Mouse (Mus musculus) intestine, postnatal 0 days (tissue): Measurements from ENCODE around the gene Frmpd1. TPM values are rescaled to one million over a fixed set of nuclear protein-coding genes. Genes with fewer than 3 reads are reported as not detected.

Experiments
- ATAC-seq: fragments of 200-750 bp; cut with Nextera tagmentation; 2 replicates; pipeline ENCODE4 v1.8.0; 2017; ENCODE audit warnings: mild to moderate bottlenecking, moderate TSS enrichment, moderate library complexity
- H3K27ac ChIP-seq: fragments of 300-500 bp; sonication (generic); 2 replicates; pipeline ENCODE4 v1.5.1; 2014; ENCODE audit warnings: mild to moderate bottlenecking, low read depth, low read length, moderate library complexity
- H3K27me3 ChIP-seq: fragments of 300-500 bp; sonication (generic); replicated peaks from 2 replicates; pipeline ENCODE4 v1.6.1; 2014; ENCODE audit warnings: low read length, mixed read lengths; ENCODE audit not compliant: control insufficient read depth, insufficient read depth
- H3K36me3 ChIP-seq: fragments of 300-500 bp; sonication (generic); 2 replicates; pipeline ENCODE4 v1.6.1; 2014; ENCODE audit warnings: mild to moderate bottlenecking, moderate library complexity; ENCODE audit not compliant: control insufficient read depth, insufficient read depth
- H3K4me1 ChIP-seq: fragments of 300-500 bp; sonication (generic); replicated peaks from 2 replicates; pipeline ENCODE4 v1.6.1; 2014; ENCODE audit warnings: antibody characterized with exemption, low read length, mixed read lengths; ENCODE audit not compliant: control insufficient read depth, insufficient read depth
- H3K4me2 ChIP-seq: fragments of 300-500 bp; sonication (generic); replicated peaks from 2 replicates; pipeline ENCODE4 v1.6.1; 2014; ENCODE audit warnings: low read depth, mild to moderate bottlenecking, moderate library complexity
- H3K4me3 ChIP-seq: fragments of 300-500 bp; sonication (generic); 2 replicates; pipeline ENCODE4 v1.5.1; 2014; ENCODE audit warnings: low read depth, low read length
- H3K9ac ChIP-seq: fragments of 300-500 bp; sonication (generic); 2 replicates; pipeline ENCODE4 v1.6.1; 2014; ENCODE audit warnings: mild to moderate bottlenecking, low read depth, low read length
- H3K9me3 ChIP-seq: fragments of 300-500 bp; sonication (generic); 2 replicates; pipeline ENCODE4 v1.6.1; 2016; ENCODE audit warnings: mixed run types; ENCODE audit not compliant: control insufficient read depth
- CTCF ChIP-seq: sonication (generic); IDR thresholded peaks from 2 replicates; pipeline ENCODE4 v1.5.1; 2016; ENCODE audit warnings: low read depth, mild to moderate bottlenecking, control low read depth, antibody characterized with exemption, moderate library complexity
- WGBS: fragments of 180-500 bp; shearing (Covaris S2); extraction: QIAGEN DNeasy Blood & Tissue Kit; methylation state at CpG from one replicate; pipeline ENCODE4 v1.1.7; 2014; 5-methylcytosine and 5-hydroxymethylcytosine counted together
- polyA plus RNA-seq: library from polyadenylated mRNA; unstranded; fragments of >200 nt; fragmentation: Nextera tagmentation; extraction: Ambion mirVana; gene quantifications from 2 replicates; pipeline ENCODE4 v1.2.1, GENCODE M21; 2015

Frmpd1 gene
- polyA plus RNA-seq, 1 experiment from 2014 or later, result 0.20 TPM

GRCm38 (mm10) chr4:45296662-45297564, 112.2 kb downstream of the Frmpd1 start, which contains the start of gene Trmt10b:
Gene Trmt10b, plus strand, starts transcription at chr4:45297127.
- Histone ChIP-seq H3K36me3 (peaks cover 18% of the 10 kb centered on the region; the same call in 1 of the 2 replicates), H3K27ac (no peak within 1 kb of the TSS), H3K4me1 (peaks cover 6% of the 10 kb centered on the region; the same call in 1 of the 2 replicates), H3K27me3 (no peaks in the 10 kb centered on the region), H3K9me3 (no peaks in the 10 kb centered on the region), H3K4me3 (peak within 1 kb of the TSS; percentile 90), H3K4me2 (peak within 1 kb of the TSS; percentile 82), H3K9ac (peak within 1 kb of the TSS; percentile 64)
- no peak for TF ChIP-seq CTCF
- WGBS, result 15% methylated on average over 27 of the region's 27 CpGs
- peak; percentile 77 for ATAC-seq

GRCm38 (mm10) chr4:45305536-45305935, 120.9 kb downstream of the Frmpd1 start:
- TF ChIP-seq CTCF, result no peak
- no peak for ATAC-seq

GRCm38 (mm10) chr4:45308046-45308445, 123.4 kb downstream of the Frmpd1 start:
- H3K36me3 ChIP-seq, result peaks cover 20% of the 10 kb centered on the region
- H3K4me2 ChIP-seq, result no peak overlapping the region
- H3K9me3 ChIP-seq, result no peaks in the 10 kb centered on the region
- H3K9ac ChIP-seq, result no peak overlapping the region
- whole genome bisulfite sequencing, result 42% methylated on average over 11 of the region's 11 CpGs
- H3K27ac ChIP-seq, result no peak overlapping the region
- no peak for ATAC-seq
- no peaks in the 10 kb centered on the region for H3K4me1 ChIP-seq
- no peak overlapping the region for H3K4me3 ChIP-seq
- TF ChIP-seq CTCF, result peak; percentile 74
- no peaks in the 10 kb centered on the region for H3K27me3 ChIP-seq

More at GRCm38 (mm10) chr4:45305536-45305935, 120.9 kb downstream of the Frmpd1 start:
- H3K4me1 ChIP-seq, result no peaks in the 10 kb centered on the region
- H3K9ac ChIP-seq, result no peak overlapping the region
- no peaks in the 10 kb centered on the region for H3K27me3 ChIP-seq
- no peak overlapping the region for H3K4me3 ChIP-seq
- no peaks in the 10 kb centered on the region for H3K9me3 ChIP-seq
- H3K27ac ChIP-seq, result no peak overlapping the region
- 97% methylated on average over 14 of the region's 14 CpGs for WGBS
- H3K36me3 ChIP-seq, result peaks cover 43% of the 10 kb centered on the region
- H3K4me2 ChIP-seq, result no peak overlapping the region

GRCm38 (mm10) chr4:45308606-45309005, 123.9 kb downstream of the Frmpd1 start:
- Histone ChIP-seq H3K9ac (no peak overlapping the region), H3K27ac (no peak overlapping the region), H3K9me3 (no peaks in the 10 kb centered on the region), H3K4me1 (no peaks in the 10 kb centered on the region), H3K4me2 (no peak overlapping the region), H3K4me3 (no peak overlapping the region), H3K36me3 (peaks cover 20% of the 10 kb centered on the region), H3K27me3 (no peaks in the 10 kb centered on the region)
- no peak for TF ChIP-seq CTCF
- 93% methylated on average over 6 of the region's 6 CpGs for WGBS
- no peak for ATAC-seq

- Histone ChIP-seq H3K27me3 (no peaks in the 10 kb centered on the region), H3K36me3 (peaks cover 24% of the 10 kb centered on the region; the same call in 1 of the 2 replicates), H3K4me2 (no peak overlapping the region), H3K4me1 (no peaks in the 10 kb centered on the region), H3K27ac (no peak overlapping the region), H3K9ac (no peak overlapping the region), H3K9me3 (no peaks in the 10 kb centered on the region), H3K4me3 (no peak overlapping the region)
- 83% methylated on average over 2 of the region's 2 CpGs for WGBS
- no peak for TF ChIP-seq CTCF
- ATAC-seq, result no peak
Measured at GRCm38 (mm10) chr4:45311056-45311455, 126.4 kb downstream of the Frmpd1 start.

DNA sequence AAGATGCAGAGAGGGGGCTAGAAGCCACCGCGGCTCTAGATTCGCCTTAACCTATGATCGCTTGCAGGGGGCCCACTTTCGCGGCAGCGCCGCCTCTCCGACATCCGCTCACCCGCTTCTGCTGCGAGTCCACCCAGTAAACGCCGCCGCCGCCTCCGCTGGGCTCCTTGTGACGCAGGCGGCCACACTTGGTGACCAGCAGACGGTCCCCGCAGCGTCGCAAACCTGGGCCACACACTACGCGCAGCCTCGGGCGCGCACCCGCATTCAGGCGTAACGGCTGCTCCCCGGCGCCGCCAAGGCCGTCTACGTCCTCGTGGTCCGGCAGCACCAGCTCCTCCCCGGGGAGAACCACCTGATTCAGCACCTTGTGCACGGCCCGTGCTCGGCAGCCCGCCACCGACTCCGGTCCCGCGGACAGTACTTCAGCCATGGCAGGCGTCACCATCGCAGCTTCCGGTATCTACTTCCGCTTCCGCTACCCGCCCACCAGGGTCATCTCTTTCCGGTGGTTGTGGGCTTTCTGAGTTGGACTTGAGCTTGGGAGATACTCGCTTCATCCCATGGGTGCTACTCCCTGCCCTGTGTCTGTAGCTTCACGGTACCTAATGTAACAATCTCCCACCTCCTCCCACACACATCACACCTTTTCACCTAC, 135.6 kb downstream of the Frmpd1 start:
- H3K27me3 ChIP-seq, result no peaks in the 10 kb centered on the region
- H3K4me2 ChIP-seq, result peak overlapping the region; percentile 79
- H3K27ac ChIP-seq, result peak overlapping the region; percentile 89
- H3K9me3 ChIP-seq, result no peaks in the 10 kb centered on the region
- H3K36me3 ChIP-seq, result peaks cover 25% of the 10 kb centered on the region
- WGBS, result under 1% methylated on average over 54 of the region's 56 CpGs
- peak overlapping the region; percentile 88 for H3K9ac ChIP-seq
- no peaks in the 10 kb centered on the region for H3K4me1 ChIP-seq
- peak; percentile 88 for ATAC-seq
- TF ChIP-seq CTCF, result peak; percentile 15; the same call in 1 of the 2 replicates
- peak overlapping the region; percentile 87 for H3K4me3 ChIP-seq
